Comparison of ENCODE assay signal across 10 mouse cellular contexts in genomic region chr2:172547116-172547515, GRCm38 (mm10). TPM values are rescaled to one million over a fixed set of nuclear protein-coding genes. Genes with fewer than 3 reads are reported as not detected.
A peak's percentile ranks its signal among the peaks of the same experiment; 100 is the strongest.
DNase-seq lines count a peak whose midpoint lies in the region; ATAC-seq and TF ChIP-seq lines count a peak whose summit lies in the region.
"Had no signal": no experiment of that assay in that cellular context is flagged by ENCODE, and none has a peak within 500 bp of the region (broad histone marks: within the 10 kb centered on the region; RNA-seq: fewer than 3 reads in every experiment).

No protein-coding gene starts in this region.

- under 1% methylated on average over 21 of the region's 21 CpGs for WGBS in hindbrain, embryonic 13.5 days
- WGBS in liver, embryonic 12.5 days (ENCODE audit: insufficient replicate concordance) = under 1% methylated on average over 21 of the region's 21 CpGs

- no peaks in the 10 kb centered on the region for H3K4me1 ChIP-seq in cortical plate, adult 2 months (ENCODE audit: control insufficient read depth, insufficient read depth, low read length)
- H3K4me1 ChIP-seq in hindbrain, embryonic 13.5 days (replicated peaks) = peaks cover 39% of the 10 kb centered on the region
- peaks cover 25% of the 10 kb centered on the region for H3K4me1 ChIP-seq in liver, embryonic 12.5 days

- no peak for TF ChIP-seq POLR2A in cortical plate, adult 2 months (IDR thresholded peaks at IDR 0.05; ENCODE audit: extremely low read depth, insufficient read depth, low read length)

- H3K4me3 ChIP-seq in cortical plate, adult 2 months (ENCODE audit: insufficient read depth, low read length) = no peak overlapping the region
- H3K4me3 ChIP-seq in hindbrain, embryonic 13.5 days = no peak overlapping the region
- no peak overlapping the region for H3K4me3 ChIP-seq in liver, embryonic 12.5 days
- H3K4me3 ChIP-seq: hindbrain, embryonic 15.5 days had no signal

- H3K4me2 ChIP-seq in hindbrain, embryonic 13.5 days = no peak overlapping the region
- peak overlapping the region; percentile 10; the same call in 1 of the 2 replicates for H3K4me2 ChIP-seq in liver, embryonic 12.5 days
- H3K4me2 ChIP-seq: hindbrain, embryonic 15.5 days had no signal

- H3K36me3 ChIP-seq in hindbrain, embryonic 13.5 days = no peaks in the 10 kb centered on the region
- no peaks in the 10 kb centered on the region for H3K36me3 ChIP-seq in liver, embryonic 12.5 days
- H3K36me3 ChIP-seq: hindbrain, embryonic 15.5 days had no signal

- ATAC-seq in hindbrain, embryonic 13.5 days (ENCODE audit: low FRiP score) = 0 out of 2 replicates have a peak, but pooled peaks have one; percentile 43
- peak; percentile 52 for ATAC-seq in liver, embryonic 12.5 days

- TF ChIP-seq CTCF in cortical plate, adult 2 months (IDR thresholded peaks at IDR 0.05; ENCODE audit: extremely low read depth, insufficient read depth, low read length) = 0 out of 2 replicates have a peak, but pooled peaks have one; percentile 7

- DNase-seq in gastrocnemius, postnatal 14 days = peak; percentile 17
- DNase-seq in gastrocnemius, postnatal 36 days = no peak
- peak; percentile 70 for DNase-seq in retina, postnatal 1 day
- no peak for DNase-seq in cerebellum, adult 9-10 months
- no peak for DNase-seq in frontal cortex, postnatal 14 days (ENCODE audit: low spot score in 2 of 2)

- peaks cover 98% of the 10 kb centered on the region for H3K27me3 ChIP-seq in hindbrain, embryonic 13.5 days
- peaks cover 97% of the 10 kb centered on the region for H3K27me3 ChIP-seq in liver, embryonic 12.5 days (replicated peaks)

- H3K9ac ChIP-seq in hindbrain, embryonic 13.5 days = no peak overlapping the region
- no peak overlapping the region for H3K9ac ChIP-seq in liver, embryonic 12.5 days
- H3K9ac ChIP-seq: hindbrain, embryonic 15.5 days had no signal

- intact Hi-C loops in gastrocnemius, postnatal 14 days (cut with DNase I; ENCODE audit: low total_unique reads) = no loop called here
- intact Hi-C loops in gastrocnemius, postnatal 36 days (cut with DNase I) = no loop called here

- H3K9me3 ChIP-seq in hindbrain, embryonic 13.5 days = no peaks in the 10 kb centered on the region
- no peaks in the 10 kb centered on the region for H3K9me3 ChIP-seq in liver, embryonic 12.5 days (replicated peaks)
- H3K9me3 ChIP-seq: hindbrain, embryonic 15.5 days had no signal

- no peak overlapping the region for H3K27ac ChIP-seq in cortical plate, adult 2 months (ENCODE audit: insufficient read depth, low read length)
- no peak overlapping the region for H3K27ac ChIP-seq in hindbrain, embryonic 13.5 days
- no peak overlapping the region for H3K27ac ChIP-seq in liver, embryonic 12.5 days
- H3K27ac ChIP-seq: hindbrain, embryonic 15.5 days had no signal

RNA-seq across cellular contexts. Expression of gene Tfap2c, which starts 2.3 kb away (rescaled TPM):
- total RNA-seq in gastrocnemius, postnatal 14 days (2021) = not detected
- not detected for total RNA-seq in gastrocnemius, postnatal 36 days (2021)
- polyA plus RNA-seq in cortical plate, adult 2 months (2012; rRNA removed) = 0.06 and 0.08 TPM in 2 replicates
- 0.28 and 0.66 TPM in 2 replicates for polyA plus RNA-seq in hindbrain, embryonic 13.5 days (2015; fragmentation: Nextera tagmentation; extraction: Ambion mirVana)
- not detected in 2 replicates for polyA plus RNA-seq in liver, embryonic 12.5 days (2016; fragmentation: Nextera tagmentation; extraction: Ambion mirVana)
- total RNA-seq: CH12.LX had no signal

Comparison
In these comparisons a context has a peak if more than half of its experiments do, and no peak if none do; other contexts are left out.
1. DNase-seq: peak in gastrocnemius, postnatal 14 days (single experiment) and retina, postnatal 1 day (single experiment); none in gastrocnemius, postnatal 36 days (0 of 2), cerebellum, adult 9-10 months (single experiment) and frontal cortex, postnatal 14 days (0 of 2).